Mouse (Mus musculus) kidney, adult 2 months (tissue): ENCODE measurements around the gene Tnrc6b.

Experiments used
- CTCF ChIP-seq: fragments of 200-500 bp; conservative IDR thresholded peaks from 2 replicates; pipeline ENCODE4 v1.5.1; 2011; ENCODE audit warnings: low read depth, mild to moderate bottlenecking, control low read depth, low read length, moderate library complexity, mixed read lengths; ENCODE audit not compliant: insufficient read depth, insufficient read length
- POLR2A ChIP-seq: fragments of 200-500 bp; IDR thresholded peaks from one replicate; pipeline ENCODE4 v1.6.1; 2011; ENCODE audit warnings: low read depth, low read length, control low read depth

GRCm38 (mm10) chr15:80683151-80683550 lies 28.0 kb upstream of the Tnrc6b start:
- no peak for TF ChIP-seq CTCF
- TF ChIP-seq POLR2A, result no peak
